Mouse (Mus musculus) olfactory bulb, adult 2 months (tissue): ENCODE data around the gene St6gal1.

Experiments
- CTCF ChIP-seq: fragments of 200-500 bp; IDR thresholded peaks from 2 replicates; pipeline ENCODE4 v1.5.1; 2012; ENCODE audit warnings: low read depth, mild to moderate bottlenecking, low read length, moderate library complexity; ENCODE audit not compliant: insufficient read depth
- POLR2A ChIP-seq: fragments of 200-500 bp; IDR thresholded peaks from 2 replicates; pipeline ENCODE4 v1.6.1; 2012; ENCODE audit warnings: mild to moderate bottlenecking, low read depth, low read length, moderate library complexity; ENCODE audit not compliant: insufficient read depth

GRCm38 (mm10) chr16:23189612-23190011 is 34.9 kb upstream of the St6gal1 start:
- no peak for TF ChIP-seq POLR2A
- no peak for TF ChIP-seq CTCF
